Mouse (Mus musculus) intestine, embryonic 15.5 days (tissue): ENCODE results near the gene Cacna2d4. TPM values are rescaled to one million over a fixed set of nuclear protein-coding genes. Genes with fewer than 3 reads are reported as not detected.

Source experiments
- polyA plus RNA-seq: library from polyadenylated mRNA; unstranded; fragments of >200 nt; fragmentation: Nextera tagmentation; extraction: Ambion mirVana; gene quantifications from 2 replicates; pipeline ENCODE4 v1.2.1, GENCODE M21; 2015

Cacna2d4 gene
- polyA plus RNA-seq, 1 experiment from 2014 or later: 0.04 TPM

Other genes with a start within 250 kb of the Cacna2d4 start
- 6.1 and 6.7 TPM in 2 replicates for gene Dcp1b, start 61.3 kb upstream of the Cacna2d4 start, polyA plus RNA-seq
- gene Cacna1c, start 40.1 kb upstream of the Cacna2d4 start, polyA plus RNA-seq: 3.0 and 3.3 TPM in 2 replicates
- 0.29 and 0.49 TPM in 2 replicates for gene Lrtm2, start 94.2 kb downstream of the Cacna2d4 start, polyA plus RNA-seq
- 101 and 111 TPM in 2 replicates for gene Adipor2, start 181.2 kb downstream of the Cacna2d4 start, polyA plus RNA-seq
- 4.6 and 4.7 TPM in 2 replicates for gene Fbxl14, start 243.1 kb downstream of the Cacna2d4 start, polyA plus RNA-seq